Mouse (Mus musculus) CH12.LX (cell line): ENCODE measurements around the gene Arrdc1. TPM values are rescaled to one million over a fixed set of nuclear protein-coding genes. Genes with fewer than 3 reads are reported as not detected.

Experiments
- DNase-seq: peaks from one replicate; pipeline ENCODE4 v3.0.0-alpha.2; 2013; ENCODE audit errors: extremely low read depth
- H3K27ac ChIP-seq: 2 replicates; pipeline ENCODE4 v1.5.1; 2012; ENCODE audit warnings: low read depth, mild to moderate bottlenecking, control low read depth, moderate library complexity; ENCODE audit not compliant: insufficient read depth
- H3K27me3 ChIP-seq: replicated peaks from 2 replicates; pipeline ENCODE3; 2012; ENCODE audit warnings: inconsistent platforms
- H3K36me3 ChIP-seq, 2 experiments: replicated peaks in 1 of 2; 2 replicates each; pipeline versions ENCODE3 to v1.6.1; 2012; ENCODE audit warnings: inconsistent platforms in 1 of 2, low read length in 1 of 2, mild to moderate bottlenecking in 1 of 2, mixed read lengths in 1 of 2, moderate library complexity in 1 of 2; ENCODE audit not compliant: control insufficient read depth in 1 of 2, insufficient read depth in 1 of 2
- H3K4me1 ChIP-seq, 2 experiments: 2 replicates each; pipeline ENCODE4 v1.6.1; 2012; ENCODE audit warnings: inconsistent platforms in 1 of 2, moderate library complexity in 1 of 2; ENCODE audit not compliant: insufficient read depth in 2 of 2, control insufficient read depth in 1 of 2
- H3K4me2 ChIP-seq: 2 replicates; pipeline ENCODE4 v1.6.1; 2012; ENCODE audit warnings: low read depth, mild to moderate bottlenecking, control low read depth; ENCODE audit not compliant: poor library complexity, insufficient read depth, severe bottlenecking
- H3K4me3 ChIP-seq, 3 experiments: fragments of 150-350 bp in 1 of 3; sonication (generic) in 1 of 3; replicated peaks in 1 of 3; 2 replicates each; pipeline versions ENCODE3 to v1.5.1; 2011 to 2012; ENCODE audit warnings: low read depth in 2 of 3, low read length in 2 of 3, mild to moderate bottlenecking in 2 of 3, moderate library complexity in 2 of 3, control low read depth in 1 of 3, improper control_type of control experiment in 1 of 3, inconsistent platforms in 1 of 3, mixed read lengths in 1 of 3; ENCODE audit not compliant: poor library complexity in 1 of 3
- H3K79me2 ChIP-seq: replicated peaks from 2 replicates; pipeline ENCODE4 v1.6.1; 2012; ENCODE audit warnings: mild to moderate bottlenecking, moderate library complexity; ENCODE audit not compliant: control insufficient read depth, poor library complexity, insufficient read depth, severe bottlenecking; ENCODE audit errors: extremely low read depth
- H3K9ac ChIP-seq: 2 replicates; pipeline ENCODE4 v1.6.1; 2012; ENCODE audit warnings: low read depth, mild to moderate bottlenecking, control low read depth, moderate library complexity; ENCODE audit not compliant: insufficient read depth
- H3K9me3 ChIP-seq: replicated peaks from 2 replicates; pipeline ENCODE3; 2012; ENCODE audit warnings: low read length, inconsistent platforms, mixed read lengths
- BHLHE40 ChIP-seq: IDR thresholded peaks from 2 replicates; pipeline ENCODE4 v1.6.1; 2011; ENCODE audit warnings: mild to moderate bottlenecking, low read depth, low read length, improper control_type of control experiment
- CHD2 ChIP-seq: IDR thresholded peaks from 2 replicates; pipeline ENCODE4 v1.6.1; 2011; ENCODE audit warnings: low read length, improper control_type of control experiment
- ELF1 ChIP-seq: IDR thresholded peaks from 2 replicates; pipeline ENCODE4 v1.6.1; 2014; ENCODE audit warnings: low read depth, mild to moderate bottlenecking, inconsistent platforms, low read length, improper control_type of control experiment
- EP300 ChIP-seq: IDR thresholded peaks from 2 replicates; pipeline ENCODE4 v1.6.1; 2011; ENCODE audit warnings: low read length, improper control_type of control experiment
- ETS1 ChIP-seq: conservative IDR thresholded peaks from 2 replicates; pipeline ENCODE4 v1.6.1; 2012; ENCODE audit warnings: low read depth, mild to moderate bottlenecking, inconsistent platforms, low read length, improper control_type of control experiment, moderate library complexity
- HCFC1 ChIP-seq: IDR thresholded peaks from 2 replicates; pipeline ENCODE4 v1.6.1; 2012; ENCODE audit warnings: low read depth, mild to moderate bottlenecking, inconsistent platforms, low read length, improper control_type of control experiment
- JUND ChIP-seq: conservative IDR thresholded peaks from 2 replicates; pipeline ENCODE4 v1.6.1; 2011; ENCODE audit warnings: low read depth, low read length, improper control_type of control experiment
- KAT2A ChIP-seq: IDR thresholded peaks from 2 replicates; pipeline ENCODE4 v1.6.1; 2012; ENCODE audit warnings: low read length, improper control_type of control experiment, inconsistent platforms; ENCODE audit not compliant: insufficient replicate concordance
- MAFK ChIP-seq: IDR thresholded peaks from 2 replicates; pipeline ENCODE4 v1.6.1; 2011; ENCODE audit warnings: low read length, improper control_type of control experiment; ENCODE audit not compliant: insufficient replicate concordance
- MYC ChIP-seq: IDR thresholded peaks from 2 replicates; pipeline ENCODE4 v1.6.1; 2011; ENCODE audit warnings: low read depth, mild to moderate bottlenecking, improper control_type of control experiment, low read length
- NELFE ChIP-seq: IDR thresholded peaks from 2 replicates; pipeline ENCODE4 v1.6.1; 2011; ENCODE audit warnings: low read depth, low read length, improper control_type of control experiment
- NRF1 ChIP-seq: IDR thresholded peaks from 2 replicates; pipeline ENCODE4 v1.6.1; 2014; ENCODE audit warnings: low read depth, mild to moderate bottlenecking, inconsistent platforms, low read length, improper control_type of control experiment, moderate library complexity
- PAX5 ChIP-seq: IDR thresholded peaks from 2 replicates; pipeline ENCODE4 v1.6.1; 2012; ENCODE audit warnings: low read length, inconsistent platforms, mixed read lengths
- POLR2A ChIP-seq: IDR thresholded peaks from 2 replicates; pipeline ENCODE4 v1.6.1; 2011; ENCODE audit warnings: low read depth, mild to moderate bottlenecking, improper control_type of control experiment, low read length
- POLR2AphosphoS2 ChIP-seq: IDR thresholded peaks from 2 replicates; pipeline ENCODE4 v1.6.1; 2011; ENCODE audit warnings: low read depth, low read length, improper control_type of control experiment
- RAD21 ChIP-seq: IDR thresholded peaks from 2 replicates; pipeline ENCODE4 v1.6.1; 2011; ENCODE audit warnings: low read depth, mild to moderate bottlenecking, low read length, improper control_type of control experiment, moderate library complexity
- RCOR1 ChIP-seq: conservative IDR thresholded peaks from 2 replicates; pipeline ENCODE4 v1.6.1; 2012; ENCODE audit warnings: low read depth, mild to moderate bottlenecking, inconsistent platforms, low read length, improper control_type of control experiment
- TBP ChIP-seq: conservative IDR thresholded peaks from 2 replicates; pipeline ENCODE4 v1.6.1; 2011; ENCODE audit warnings: low read depth, low read length, improper control_type of control experiment
- UBTF ChIP-seq: IDR thresholded peaks from 2 replicates; pipeline ENCODE4 v1.6.1; 2012; ENCODE audit warnings: low read depth, mild to moderate bottlenecking, inconsistent platforms, low read length, improper control_type of control experiment, moderate library complexity
- USF1 ChIP-seq: IDR thresholded peaks from 2 replicates; pipeline ENCODE4 v1.6.1; 2014; ENCODE audit warnings: low read depth, mild to moderate bottlenecking, inconsistent platforms, low read length, improper control_type of control experiment
- ZMIZ1 ChIP-seq: IDR thresholded peaks from 2 replicates; pipeline ENCODE4 v1.6.1; 2012; ENCODE audit warnings: low read depth, mild to moderate bottlenecking, inconsistent platforms, low read length, improper control_type of control experiment
- dilution Hi-C: fragments of 300-500 bp; cut with MboI; formaldehyde crosslinking; loops from 2 replicates; pipeline ENCODE4 v1.14.3; 2020; ENCODE audit warnings: low sequenced_read_pairs; ENCODE audit not compliant: extremely low pct_unique_long_range_greater_than_20kb, extremely low pct_ligation_motif_present
- in situ Hi-C: fragments of 300-500 bp; cut with MboI; formaldehyde crosslinking; loops from 3 replicates; pipeline ENCODE4 v1.14.3; 2019; ENCODE audit warnings: low sequenced_read_pairs, low pct_ligation_motif_present, low pct_unique_long_range_greater_than_20kb, mixed read lengths
- polyA plus RNA-seq: library from polyadenylated mRNA; unstranded; fragments of >175 nt; gene quantifications from 2 replicates; pipeline ENCODE4 v1.2.1, GENCODE M21; 2012; ENCODE audit warnings: low read depth; ENCODE audit not compliant: insufficient read length
- total RNA-seq, 2 experiments: library from RNA; depleted of rRNA; stranded (reverse); fragments of 300-350 nt in 1 of 2; fragments of >200 nt in 1 of 2; gene quantifications; 2 replicates each; pipeline ENCODE4 v1.2.3; 2012 to 2014

The Arrdc1 gene
- total and polyA plus RNA-seq, 3 experiments: 24.6 to 32.8 (median 31.5) TPM

- in situ Hi-C loops: no loop called here
- Histone ChIP-seq H3K27ac (no peak overlapping the region), H3K4me2 (no peak overlapping the region), H3K79me2 (no peaks in the 10 kb centered on the region), H3K27me3 (no peaks in the 10 kb centered on the region), H3K36me3 (peaks cover 18 to 38% of the 10 kb centered on the region in 2 experiments)
- TF ChIP-seq EP300: no peak
- TF ChIP-seq ELF1: no peak
- TF ChIP-seq BHLHE40: no peak
- TF ChIP-seq, all 38 proteins: peak for 0
- Histone ChIP-seq H3K4me3 (no peak overlapping the region), H3K9ac (no peak overlapping the region), H3K4me1 (peaks cover 7 to 27% of the 10 kb centered on the region in 2 experiments), H3K9me3 (no peaks in the 10 kb centered on the region)
- DNase-seq: no peak
- dilution Hi-C loops: no loop called here
These were observed 7.1 kb downstream of the Arrdc1 start for GRCm38 (mm10) chr2:24927810-24928479.

DNA sequence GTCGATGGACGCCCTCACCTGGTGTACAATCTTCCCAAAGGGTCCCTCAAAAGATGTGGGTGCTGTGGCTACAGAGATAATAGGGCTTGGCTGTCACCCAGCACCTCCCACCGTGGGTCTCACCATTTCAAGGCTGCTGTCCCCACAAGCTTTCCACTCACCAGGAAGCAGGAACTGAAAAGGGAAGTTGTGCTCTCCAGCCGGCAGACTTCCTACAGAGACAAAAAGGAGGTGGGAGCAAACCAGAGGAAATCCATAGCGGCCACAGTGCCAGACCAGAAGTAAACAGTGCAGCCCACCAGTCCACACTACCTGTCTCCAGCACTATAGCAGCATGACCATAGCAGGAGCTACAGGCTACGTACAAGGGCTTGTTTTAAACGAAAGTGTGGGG, 8.1 kb downstream of the Arrdc1 start:
- Histone ChIP-seq H3K9me3 (no peaks in the 10 kb centered on the region), H3K4me3 (no peak overlapping the region), H3K4me2 (no peak overlapping the region), H3K4me1 (peaks cover 7 to 27% of the 10 kb centered on the region in 2 experiments), H3K36me3 (peaks cover 18 to 37% of the 10 kb centered on the region in 2 experiments), H3K9ac (no peak overlapping the region), H3K27me3 (no peaks in the 10 kb centered on the region), H3K79me2 (no peaks in the 10 kb centered on the region), H3K27ac (no peak overlapping the region)
- DNase-seq: no peak
- dilution Hi-C loops: no loop called here
- TF ChIP-seq ZMIZ1 (no peak), POLR2A (no peak), RAD21 (no peak), EP300 (no peak), MYC (no peak), CHD2 (no peak), ELF1 (no peak), RCOR1 (no peak), ETS1 (no peak), USF1 (no peak), TBP (no peak), UBTF (no peak), NELFE (no peak), KAT2A (no peak), PAX5 (no peak), NRF1 (no peak), JUND (no peak), POLR2AphosphoS2 (no peak), HCFC1 (no peak), MAFK (no peak)
- in situ Hi-C loops: no loop called here
